Mouse (Mus musculus) liver, embryonic 14.5 days (tissue): ENCODE results near the gene Nppa.

ENCODE experiments used
- CTCF ChIP-seq: IDR thresholded peaks from 2 replicates; pipeline ENCODE4 v1.5.1; 2016; ENCODE audit warnings: antibody characterized with exemption, low read depth, control low read depth
- EP300 ChIP-seq: IDR thresholded peaks from 2 replicates; pipeline ENCODE4 v1.6.1; 2016; ENCODE audit warnings: antibody characterized with exemption, low read depth

DNA sequence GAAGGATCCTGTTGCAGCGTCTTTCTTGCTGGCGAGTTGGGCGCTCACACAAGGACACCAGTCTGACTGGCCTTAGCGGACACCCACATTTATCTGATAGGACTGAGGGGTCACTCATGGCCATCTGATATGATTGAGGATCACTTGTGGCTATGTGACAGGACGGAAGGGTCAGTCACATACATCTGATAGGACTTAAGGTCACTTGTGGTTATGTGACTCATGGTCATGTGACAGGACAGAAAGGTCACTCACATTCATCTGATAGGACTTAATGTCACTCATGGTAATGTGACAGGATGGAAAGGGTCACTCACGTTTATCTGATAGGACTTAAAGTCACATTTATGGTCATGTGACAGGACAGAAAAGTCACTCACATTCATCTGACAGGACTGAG is 22.1 kb upstream of the Nppa start:
- TF ChIP-seq CTCF (no peak), EP300 (no peak)
